Mouse (Mus musculus) urinary bladder, postnatal 10 days (tissue): ENCODE measurements at regions not wholly inside any gene's neighbourhood (a gene's known extent, or its start where the extent isn't known, plus 50 kb on each side); places are given as distances from the start of the nearest gene placed in this dataset.
"Not testable (repeated sequence)": the region's sequence is repeated elsewhere in the genome, so short reads cannot be mapped to it uniquely, and the experiment has no call there.

Experiments used
- DNase-seq: peaks from one replicate; pipeline ENCODE4 v3.0.0; 2022; ENCODE audit warnings: low spot score

DNA sequence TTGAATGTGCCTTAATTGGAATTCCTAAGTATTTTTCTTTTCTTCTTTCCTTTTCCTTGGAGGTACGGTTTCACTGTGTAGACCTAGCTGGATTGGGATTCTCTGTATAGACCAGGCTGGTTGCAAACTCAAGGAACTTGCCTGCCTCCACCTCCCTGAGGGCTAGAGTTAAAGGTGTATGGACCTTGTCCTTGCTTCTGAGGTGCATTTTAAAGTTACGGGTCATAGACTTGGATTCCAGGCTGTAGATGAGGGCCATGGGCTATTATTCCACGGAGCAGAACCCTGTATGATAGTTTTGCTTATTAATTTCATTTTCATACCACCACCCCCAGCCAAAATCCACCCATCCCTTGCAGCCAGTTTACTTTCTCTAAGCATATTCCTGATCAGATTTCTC is 50.7 kb upstream of the Wdr26 start:
- DNase-seq: no peak

DNA sequence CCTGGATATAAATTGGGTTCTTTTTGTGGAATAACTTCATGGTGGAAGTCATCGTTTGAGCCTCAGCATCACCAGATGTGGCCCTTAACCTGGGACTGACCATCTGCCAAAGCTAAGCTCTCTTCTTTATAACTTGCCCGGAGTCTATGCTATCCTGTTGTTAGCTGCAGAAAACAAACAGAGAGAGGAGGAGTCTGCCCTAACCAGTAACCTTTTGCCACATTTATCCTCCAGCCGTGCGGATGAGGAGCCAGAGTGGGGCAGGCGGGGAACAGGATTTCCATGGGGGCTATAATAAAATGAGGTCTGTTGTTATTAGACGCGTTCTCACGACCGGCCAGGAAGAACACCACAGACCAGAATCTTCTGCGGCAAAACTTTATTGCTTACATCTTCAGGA is 51.4 kb upstream of the Wdr26 start:
- DNase-seq: no peak

DNA sequence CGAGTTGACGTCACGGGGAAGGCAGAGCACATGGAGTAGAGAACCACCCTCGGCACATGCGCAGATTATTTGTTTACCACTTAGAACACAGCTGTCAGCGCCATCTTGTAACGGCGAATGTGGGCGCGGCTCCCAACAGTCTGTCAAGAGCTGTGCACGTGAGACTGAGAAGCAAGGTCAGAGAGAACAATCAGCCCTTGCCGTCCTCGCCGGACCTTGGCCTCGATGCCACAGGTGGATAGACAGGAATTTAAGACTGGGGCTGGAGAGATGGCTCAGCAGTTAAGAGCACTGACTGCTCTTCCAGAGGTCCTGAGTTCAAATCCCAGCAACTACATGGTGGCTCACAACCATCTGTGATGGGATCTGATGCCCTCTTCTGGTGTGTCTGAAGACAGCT is 58.7 kb upstream of the Wdr26 start:
- DNase-seq: not testable (repeated sequence)

DNA sequence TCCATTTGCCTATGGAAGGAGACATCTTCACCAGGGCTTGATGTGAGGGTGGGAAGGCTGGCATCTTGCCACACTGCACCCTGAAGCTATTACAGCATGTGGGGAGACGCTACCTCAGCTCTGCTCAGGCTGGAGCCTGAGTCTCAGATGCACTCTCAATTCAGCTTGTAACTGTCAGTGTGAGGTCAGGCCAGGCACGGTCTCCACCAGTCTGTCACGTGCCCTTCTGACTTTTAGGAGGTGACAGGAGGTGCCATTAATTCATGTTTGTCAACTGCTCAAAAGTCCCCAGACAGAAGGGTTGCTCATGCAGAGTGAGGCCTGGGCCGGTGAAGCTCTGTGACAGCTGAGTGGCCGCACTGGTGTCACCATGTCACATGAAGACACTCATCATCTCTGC is 59.4 kb upstream of the Wdr26 start:
- DNase-seq: no peak

DNA sequence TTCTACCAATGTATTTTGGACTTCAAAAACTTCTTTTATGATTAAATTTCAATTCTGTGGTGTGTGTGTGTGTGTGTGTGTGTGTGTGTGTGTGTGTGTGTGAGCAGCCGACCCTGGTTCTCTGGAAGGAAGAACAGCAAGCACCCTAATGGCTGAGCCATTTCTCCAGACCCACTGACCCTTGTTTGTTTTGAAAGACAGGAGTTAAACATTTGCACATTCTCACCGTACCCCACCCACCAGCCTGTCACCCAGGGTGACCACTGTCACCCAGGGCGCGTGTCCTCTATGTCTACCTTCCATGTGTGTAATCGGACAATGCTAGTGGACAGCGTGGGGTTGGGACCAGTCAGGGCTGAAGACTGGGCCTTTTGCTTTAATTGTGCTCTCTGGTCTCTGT is 60.0 kb upstream of the Wdr26 start:
- no peak for DNase-seq

DNA sequence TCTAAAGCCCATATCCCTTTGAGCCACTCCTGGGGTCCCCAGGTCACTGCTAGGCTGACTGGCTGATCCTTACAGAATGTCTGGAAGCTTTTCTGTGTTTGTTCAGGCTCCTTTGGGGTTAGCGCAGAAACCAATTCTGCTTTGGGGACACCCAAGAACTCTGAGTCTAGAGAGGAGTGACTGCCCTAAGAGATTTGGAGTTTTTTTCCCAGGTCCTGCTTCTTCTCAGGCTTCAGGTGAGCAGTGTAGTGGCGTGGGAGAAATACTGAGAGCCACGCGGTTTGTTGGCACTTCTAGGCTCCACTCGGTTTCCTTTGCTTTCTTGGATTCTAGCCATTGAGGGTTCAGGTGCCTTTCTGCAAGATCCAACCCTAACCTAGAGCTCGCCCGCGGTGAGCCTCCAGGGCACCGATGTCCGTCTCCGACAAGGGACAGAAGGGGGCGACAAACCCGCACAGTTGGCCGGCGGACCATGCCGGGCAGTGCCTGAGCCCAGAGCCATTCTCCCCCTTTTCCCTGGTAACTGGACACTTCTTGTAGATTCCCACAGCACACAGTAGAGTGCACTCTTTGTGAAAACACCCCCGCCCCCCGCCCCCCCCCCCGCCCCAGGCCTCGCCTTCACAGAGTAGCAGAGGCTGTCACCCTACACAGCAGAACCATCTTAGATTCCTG is 61.0 kb upstream of the Wdr26 start:
- DNase-seq: peak; percentile 49

DNA sequence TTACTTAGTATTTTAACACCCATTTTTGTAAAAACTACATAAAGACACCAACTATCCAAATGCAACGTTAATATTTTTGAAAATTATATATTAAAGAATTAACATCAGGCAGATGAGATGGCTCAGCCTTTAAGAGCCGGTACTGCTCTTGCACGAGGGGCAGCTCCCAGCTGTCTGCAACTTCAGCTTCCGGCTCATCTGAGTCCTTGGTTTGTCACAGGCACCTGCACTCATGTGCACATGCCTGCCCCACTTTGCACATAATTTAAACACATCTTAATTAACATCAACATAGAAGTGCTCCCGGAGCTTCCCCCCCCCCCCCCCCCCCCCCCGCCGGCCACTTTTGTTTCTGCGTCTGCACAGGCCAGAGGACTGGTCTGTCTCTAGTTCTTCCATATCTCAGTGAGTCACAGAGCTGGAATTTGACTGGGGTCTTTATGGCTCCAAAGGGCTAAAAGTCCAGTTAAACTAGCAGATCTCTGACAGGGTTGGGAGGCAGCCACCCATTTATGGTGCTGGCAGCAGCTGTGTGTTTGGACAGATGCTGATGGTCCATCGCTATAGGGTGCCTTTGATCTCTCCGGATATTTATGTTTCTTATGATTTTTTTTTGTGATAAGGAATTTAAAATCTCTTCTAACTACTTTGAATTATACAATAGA is 61.9 kb upstream of the Wdr26 start:
- DNase-seq: no peak

DNA sequence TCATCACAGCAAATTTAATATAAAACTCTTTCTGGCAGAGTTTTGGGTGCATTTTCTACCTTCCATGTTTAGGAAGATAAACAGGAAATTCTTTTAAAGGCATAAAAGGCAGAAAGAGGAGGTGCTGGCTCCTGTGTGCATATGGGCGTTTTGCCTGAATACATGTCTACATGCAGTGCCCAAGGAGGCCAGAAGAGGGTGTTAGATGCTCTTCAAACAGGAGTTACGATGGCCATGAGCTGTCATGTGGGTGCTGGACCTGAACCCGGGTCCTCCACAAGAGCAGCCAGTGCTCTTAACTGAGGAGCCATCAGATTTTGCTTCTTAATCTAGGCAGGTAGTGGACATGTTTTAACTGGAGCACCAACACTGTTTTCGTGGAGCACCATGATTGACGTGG is 69.0 kb upstream of the Wdr26 start:
- DNase-seq: no peak

DNA sequence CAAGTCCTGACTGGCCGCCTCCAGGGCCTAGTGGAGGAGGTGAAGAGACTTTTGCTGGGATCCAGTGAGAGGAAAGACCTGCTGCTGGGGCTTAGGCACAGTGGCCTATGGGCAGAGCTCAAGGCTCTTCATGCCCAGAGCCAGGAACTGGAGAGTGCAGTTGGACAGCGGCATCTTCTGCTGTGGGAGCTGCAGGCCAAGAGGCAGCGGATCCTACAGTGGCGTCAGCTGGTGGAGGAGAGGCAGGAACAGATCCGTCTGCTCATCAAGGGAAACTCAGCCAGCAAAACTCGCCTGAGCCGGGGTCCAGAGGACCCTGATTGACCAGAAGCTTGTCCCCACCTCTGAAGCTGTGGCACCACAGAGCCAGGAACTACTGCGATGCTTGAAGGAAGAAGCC is 69.4 kb upstream of the Cnih3 start:
- DNase-seq: not testable (repeated sequence)

DNA sequence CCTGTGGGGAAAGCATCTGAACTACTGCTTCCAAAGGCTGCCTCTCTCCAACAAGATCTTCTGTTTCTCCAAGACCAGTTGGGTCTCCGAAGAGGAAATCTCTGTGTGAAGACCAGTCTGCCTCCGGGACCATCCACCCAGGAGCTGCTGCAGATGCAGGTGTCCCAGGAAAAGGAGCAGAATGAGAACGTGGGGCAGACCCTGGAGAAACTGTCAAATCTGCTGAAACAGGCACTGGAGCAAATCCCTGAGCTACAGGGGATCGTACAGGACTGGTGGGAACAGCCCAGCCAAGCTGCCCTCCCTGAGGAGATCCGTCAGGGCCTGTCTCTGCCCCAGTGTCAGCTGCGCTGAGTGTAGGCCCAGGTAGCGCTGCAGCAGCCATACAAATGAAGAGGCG is 68.9 kb upstream of the Cnih3 start:
- DNase-seq: not testable (repeated sequence)

DNA sequence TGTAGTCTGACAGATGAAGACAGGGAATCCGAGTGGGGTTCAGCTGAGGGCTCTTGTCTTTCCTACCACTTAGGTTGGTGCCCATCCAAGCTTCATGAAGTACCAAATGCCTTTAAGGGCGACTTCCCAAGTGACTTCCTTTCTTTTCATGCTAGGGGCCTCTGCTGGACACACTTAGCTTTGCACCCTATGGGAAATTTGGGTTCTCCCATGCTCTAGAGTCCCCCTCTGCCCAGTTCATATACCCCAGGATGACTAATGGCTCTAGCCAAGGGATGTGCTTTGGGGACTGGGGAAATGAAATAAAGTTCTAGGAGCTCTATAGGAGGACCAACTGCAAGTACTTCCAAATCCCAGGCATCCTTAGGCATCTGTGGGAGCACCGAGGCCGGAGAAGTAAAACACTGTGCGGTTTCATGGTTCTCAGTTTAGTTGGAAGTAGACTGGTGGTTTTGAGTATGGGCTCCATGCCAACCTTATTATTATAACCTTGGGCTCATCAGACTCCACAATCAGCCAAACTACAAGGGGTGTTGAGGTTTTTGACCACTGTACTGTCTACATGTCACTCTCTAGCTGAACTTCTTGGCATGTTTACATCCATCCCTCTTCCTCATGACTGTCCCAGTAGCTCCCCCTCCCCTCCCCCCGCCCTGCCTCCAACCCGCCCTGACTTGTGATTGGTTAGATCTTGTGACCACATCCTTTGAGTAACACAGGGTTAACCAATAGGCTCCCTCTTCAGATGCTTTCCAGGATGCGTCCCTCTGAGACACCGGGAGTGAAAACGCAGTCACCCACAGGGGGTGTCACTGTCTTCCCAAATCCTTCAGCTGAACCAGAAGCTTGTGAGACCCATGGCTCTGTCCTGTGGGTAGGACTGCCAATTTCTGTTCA is 67.9 kb upstream of the Cnih3 start:
- no peak for DNase-seq

DNA sequence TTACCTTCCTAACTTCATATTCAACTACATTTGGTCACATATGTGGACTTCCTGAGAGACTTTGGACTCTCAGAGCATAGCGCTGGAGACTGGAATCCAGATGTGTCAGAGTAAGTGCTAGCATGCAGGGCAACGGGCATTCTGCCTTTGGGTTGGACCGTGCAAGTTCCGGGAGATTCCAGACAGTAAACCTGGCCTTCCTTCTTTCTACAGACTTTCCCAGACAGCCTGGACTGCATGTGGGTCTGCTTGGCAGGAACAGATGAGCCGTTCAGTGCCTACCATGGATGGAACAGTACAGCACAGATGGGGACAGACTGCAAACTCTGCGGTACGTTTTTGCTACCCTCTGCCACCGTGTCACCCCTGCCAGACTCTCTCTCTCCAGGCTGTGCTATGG is 66.8 kb upstream of the Cnih3 start:
- no peak for DNase-seq

DNA sequence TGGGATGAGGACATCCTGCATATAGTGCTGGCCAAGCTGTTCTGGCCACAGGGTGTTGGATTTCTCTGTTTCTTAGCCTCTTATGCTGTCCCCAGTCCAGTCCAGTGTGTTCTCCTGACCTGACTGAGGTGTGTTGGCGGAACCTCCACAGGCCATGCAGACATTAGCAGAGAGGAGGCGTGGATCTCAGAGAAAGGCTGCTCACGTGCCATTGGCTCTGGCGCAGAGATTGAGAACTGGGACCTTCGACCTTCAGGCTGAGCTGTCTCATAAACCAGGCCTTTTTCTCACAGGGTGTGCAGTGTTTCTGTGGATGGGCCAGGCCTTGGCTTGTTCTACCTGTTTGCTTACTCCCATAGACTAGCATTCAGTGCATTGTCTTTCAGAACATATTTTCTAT is 66.3 kb upstream of the Cnih3 start:
- DNase-seq: no peak

DNA sequence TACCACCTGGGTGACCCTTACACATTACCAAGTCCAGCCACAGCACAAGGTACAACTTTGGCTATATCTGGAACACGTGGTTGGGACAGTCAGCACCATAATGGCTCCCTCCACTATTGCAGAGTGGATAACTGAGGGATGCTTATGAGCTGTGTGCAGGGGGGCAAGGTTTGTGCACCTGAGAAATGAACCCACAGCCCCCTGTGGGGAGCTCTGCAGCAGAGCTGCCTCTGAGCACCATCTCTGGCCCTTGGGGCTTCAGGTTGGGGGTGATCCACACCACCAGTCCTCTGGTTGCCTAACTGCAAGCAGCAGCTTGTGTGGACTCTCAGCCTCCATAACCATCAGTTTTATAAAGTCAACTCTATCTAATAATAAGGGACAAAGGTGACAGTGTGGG is 65.3 kb upstream of the Cnih3 start:
- no peak for DNase-seq

DNA sequence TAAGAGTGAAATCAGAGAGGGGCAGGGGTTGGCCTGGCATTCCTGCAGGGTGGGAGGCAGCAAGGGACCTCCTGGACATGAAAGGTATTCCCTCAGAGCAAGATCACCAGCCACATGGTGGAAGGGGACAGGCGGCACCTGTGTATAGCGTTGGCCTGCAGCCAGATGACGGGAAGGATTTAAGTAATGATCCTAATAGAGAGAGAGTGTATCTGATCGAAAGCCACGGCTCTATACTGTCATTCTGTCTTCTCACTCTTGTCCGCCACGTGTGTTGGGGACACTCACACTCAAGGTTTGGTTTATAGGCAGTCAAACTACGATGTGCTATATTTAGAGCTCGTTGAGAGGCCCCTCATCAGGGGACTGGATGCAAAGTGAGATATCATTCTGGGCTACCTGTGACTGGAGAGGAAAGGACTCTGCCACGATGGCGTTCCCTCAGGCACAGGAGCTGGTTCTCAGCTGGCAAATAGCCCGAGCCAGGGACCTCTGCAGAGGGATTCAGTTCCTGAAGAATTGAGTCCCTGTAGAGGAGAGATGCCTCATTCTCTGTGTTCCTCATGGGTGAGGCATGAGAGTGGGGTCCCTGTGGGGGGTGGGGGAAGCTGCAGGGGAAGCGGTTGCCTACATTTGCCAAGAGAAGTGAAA is 62.9 kb upstream of the Cnih3 start:
- DNase-seq: no peak

DNA sequence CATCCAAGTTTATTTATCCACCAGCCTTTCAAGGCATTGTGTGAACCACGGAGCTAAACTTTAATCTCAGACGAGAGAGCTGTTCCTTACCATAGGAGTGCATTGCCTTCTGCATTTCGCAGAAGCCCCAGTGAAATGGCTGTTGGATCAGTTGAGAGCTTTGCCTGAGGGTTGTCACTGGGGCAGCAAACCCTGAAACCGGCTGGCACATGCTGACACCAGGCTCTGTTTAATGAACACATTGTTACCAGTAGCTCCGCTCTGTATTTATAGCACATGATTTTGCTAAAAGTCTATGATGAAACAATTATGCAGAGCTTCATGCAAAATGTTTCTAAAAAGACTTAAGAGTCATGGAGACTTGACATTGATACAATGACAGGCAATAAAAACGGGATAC is 61.2 kb upstream of the Cnih3 start:
- DNase-seq: no peak

DNA sequence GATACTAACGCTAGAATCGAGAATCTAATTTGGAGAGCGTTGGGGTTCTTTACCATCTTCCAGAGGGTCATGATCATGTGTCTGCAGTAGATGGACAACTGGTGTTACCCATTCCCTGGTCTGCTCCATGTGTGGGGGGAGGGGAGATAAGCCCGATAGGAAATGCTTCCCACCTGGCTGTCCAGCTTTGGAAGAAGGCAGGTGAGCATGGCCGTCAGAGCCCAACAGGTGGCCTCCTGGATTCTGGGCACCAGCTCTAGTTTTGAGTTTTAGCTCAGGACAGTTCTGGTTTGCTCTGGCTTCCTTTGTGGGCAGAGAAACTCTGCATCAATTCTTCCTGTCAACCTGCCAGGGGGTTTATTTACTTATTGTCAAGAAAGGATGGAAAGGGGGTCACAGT is 60.5 kb upstream of the Cnih3 start:
- no peak for DNase-seq

DNA sequence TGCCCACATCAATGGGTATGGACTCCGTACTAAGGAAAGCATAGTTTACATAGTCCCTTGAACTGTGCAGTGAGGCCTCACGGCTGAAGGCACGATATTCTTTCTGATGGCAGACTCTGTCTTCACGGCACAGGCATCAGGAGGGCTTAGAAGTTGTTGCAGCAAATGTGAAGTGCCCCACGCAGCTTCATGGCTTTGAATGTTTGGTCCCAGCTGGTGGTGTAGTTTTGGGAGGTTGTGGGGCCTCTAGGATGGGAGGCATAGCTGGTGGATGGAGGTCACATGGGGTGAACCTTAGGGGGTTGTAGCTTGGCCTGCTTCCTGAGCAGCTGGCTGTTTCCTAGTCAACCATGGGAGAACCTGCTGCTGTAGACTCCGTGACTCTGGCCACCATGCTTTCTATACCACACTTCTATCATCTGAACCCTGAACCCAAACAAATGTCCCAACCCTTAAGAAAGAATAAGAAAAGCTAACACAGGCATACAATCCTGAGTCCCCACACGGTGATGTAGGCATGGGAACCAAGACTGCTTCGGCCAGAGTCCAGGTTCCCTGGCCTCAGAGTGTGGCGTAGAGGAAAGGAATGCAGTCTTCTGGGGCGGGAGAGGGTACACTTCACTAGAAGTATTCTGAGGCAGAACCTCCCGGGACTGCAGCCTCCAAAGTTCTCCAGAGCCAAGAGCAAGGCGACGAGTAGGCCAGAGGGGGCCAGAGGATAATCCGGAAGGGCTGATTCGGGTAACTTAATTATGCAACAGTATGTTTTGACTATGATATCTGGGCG is 59.2 kb upstream of the Cnih3 start:
- no peak for DNase-seq

DNA sequence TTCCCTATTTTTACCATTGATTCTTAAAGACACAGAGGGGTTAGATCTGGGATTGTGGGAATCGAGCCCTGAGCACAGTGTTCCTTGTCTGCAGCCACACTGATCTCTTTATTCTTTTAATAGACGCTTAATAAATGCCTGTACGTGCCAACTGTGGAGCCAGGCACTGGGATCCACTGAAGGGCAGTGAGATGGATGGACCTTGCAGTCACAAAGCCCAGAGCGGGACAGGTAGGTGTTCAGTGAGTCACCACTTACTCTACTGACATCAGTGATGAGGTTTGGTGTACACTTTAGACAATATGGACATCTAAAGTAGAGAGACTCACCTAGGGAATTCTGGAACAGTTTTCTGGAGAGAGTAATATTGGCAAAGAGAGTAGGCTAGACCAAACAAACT is 56.8 kb upstream of the Cnih3 start:
- DNase-seq: no peak

DNA sequence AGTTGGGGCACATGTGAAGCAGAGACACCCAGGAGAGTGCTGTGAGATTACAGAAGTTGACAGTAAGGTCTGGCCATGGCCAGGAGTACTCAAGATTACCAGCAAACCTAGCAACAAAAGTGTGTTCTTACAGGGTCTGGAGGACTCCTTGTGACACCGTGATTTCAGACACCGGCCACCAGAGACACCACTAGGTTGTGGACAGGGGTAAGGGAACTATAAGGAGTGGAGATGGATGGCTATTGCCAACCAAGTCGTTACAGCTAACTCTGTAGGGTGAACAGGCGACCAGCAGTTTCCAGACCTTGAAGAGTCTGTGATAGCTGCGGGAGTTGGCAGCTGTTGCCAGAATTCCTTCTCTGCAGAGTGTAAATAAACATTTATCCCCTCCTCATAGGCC is 54.4 kb upstream of the Cnih3 start:
- DNase-seq: no peak

DNA sequence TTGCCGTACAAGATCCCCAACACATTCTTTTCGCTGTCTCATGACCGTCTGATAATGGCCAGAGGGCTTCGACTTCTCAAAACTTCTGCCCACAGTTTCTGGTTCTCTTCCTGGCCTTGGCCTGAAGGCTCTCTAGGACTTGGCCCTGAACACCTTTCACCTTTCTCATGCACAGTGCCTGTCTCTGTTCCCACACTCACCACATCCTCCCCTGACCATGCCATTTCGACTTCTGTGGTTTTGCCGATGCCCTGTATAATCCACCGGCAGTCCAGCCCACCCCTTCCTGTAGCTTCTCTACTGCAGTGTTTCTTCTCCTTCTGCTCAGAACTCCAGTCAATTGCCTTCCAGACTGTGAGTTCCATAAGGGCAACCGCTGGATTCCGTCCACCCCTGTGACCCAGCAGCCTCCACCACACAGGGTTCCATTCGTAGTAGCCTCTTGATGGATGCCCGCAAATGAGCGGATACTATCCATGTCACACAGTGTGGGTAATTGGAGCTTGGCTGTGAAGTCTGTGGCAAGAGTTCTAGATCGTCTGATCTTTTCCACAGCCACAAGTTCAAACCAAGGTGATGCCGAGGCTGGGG is 53.3 kb upstream of the Cnih3 start:
- no peak for DNase-seq
